Mouse (Mus musculus) liver, embryonic 14 days (tissue): ENCODE results near the gene Med28. TPM values are rescaled to one million over a fixed set of nuclear protein-coding genes. Genes with fewer than 3 reads are reported as not detected.

Experiments
- polyA plus RNA-seq: library from polyadenylated mRNA; depleted of rRNA; stranded (reverse); fragments of >200 nt; gene quantifications from 2 replicates; pipeline ENCODE4 v1.2.3, GENCODE M21; 2012; rRNA removed

Med28 gene
- polyA plus RNA-seq = 39.8 and 42.4 TPM in 2 replicates

DNA sequence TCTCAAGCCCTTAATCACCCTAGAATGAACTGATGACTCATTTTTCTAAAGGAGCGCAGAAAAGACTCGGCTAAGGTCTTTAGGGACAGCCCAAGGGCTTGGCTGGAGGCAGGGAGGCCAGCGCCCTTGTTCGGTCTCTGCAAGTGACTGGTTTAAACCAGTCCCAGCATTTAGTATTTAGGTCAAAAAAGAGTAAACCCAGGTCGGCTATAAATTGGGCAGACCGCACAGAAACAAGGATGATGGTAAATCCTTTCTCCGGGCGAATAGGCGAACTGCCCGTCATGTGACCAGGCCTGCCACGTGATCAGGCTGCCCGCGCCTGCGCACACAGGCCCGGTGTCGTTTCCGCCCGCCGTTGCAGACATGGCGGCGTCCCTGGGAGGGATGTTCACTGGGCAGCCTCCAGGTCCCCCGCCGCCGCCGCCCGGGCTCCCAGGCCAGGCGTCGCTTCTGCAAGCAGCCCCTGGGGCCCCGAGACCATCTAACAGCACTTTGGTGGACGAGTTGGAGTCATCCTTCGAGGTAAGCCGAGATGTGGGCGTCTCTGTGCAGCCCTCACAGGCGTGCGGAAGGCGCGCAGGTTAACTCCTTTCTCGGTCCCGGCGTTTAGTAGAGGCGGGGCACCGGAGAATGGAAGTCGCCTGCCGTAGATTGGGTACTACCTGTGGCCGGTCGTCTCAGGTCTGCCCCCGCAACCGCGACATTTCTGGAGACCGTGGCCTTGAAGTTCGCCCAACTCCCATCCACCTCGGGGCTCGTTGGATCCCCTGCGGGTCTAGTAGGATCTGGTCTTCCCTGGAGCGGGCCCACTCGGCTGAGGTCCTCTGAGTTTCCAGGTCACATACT is at the start of gene Med28:
Med28 (plus strand) TSS at position 270 of the 849 bp plus-strand sequence.

DNA sequence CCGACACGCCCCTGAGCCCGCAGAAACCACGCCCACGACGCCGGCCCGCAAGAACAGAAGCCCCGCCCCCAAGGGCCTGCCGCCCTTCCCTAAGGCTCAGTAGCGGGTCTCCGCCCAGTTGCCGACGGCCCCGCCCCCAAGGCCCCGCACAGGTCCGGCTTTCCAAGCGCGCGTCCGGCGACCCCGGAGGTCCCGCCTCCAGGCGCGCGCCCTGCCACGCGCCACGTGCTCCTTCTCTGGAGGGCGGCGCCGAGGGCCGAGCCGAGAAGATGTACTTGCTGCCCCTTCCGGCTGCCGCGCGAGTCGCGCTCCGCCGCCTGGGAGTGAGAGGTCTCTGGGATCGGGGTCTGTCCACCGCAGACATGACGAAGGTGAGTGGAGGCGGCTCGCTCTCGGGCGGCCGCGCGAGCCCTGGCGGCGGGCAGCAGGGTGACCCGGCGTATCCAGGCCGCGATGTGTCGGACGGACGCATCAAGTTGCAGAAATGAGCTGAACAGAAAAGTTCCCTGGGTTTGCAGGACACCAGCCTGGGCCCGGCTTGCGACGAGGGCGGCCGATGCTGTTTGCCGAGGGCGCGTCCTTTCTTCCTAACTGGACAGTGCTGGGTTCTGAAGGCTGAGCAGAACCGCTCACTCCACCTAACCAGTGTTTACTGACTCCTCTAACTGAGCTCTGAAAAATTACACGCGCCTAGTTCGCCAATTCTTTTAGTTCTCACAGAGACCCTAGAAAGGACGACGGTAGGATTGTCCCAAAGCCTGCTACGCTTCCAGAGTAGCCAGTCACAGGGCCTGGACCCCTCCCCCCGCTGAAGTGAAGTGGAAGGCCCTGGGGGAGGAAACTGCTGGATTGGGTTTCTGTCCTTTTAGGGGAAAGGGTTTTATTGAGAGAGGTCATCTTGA is 26.6 kb upstream of the Med28 start, which contains the start of gene Lap3:
Lap3 (plus strand) TSS at position 184 of the 902 bp plus-strand sequence.

Other genes starting within 250 kb of the Med28 start
- gene Qdpr, start 70.0 kb upstream of the Med28 start, polyA plus RNA-seq = 32.8 and 38.7 TPM in 2 replicates
- gene Clrn2, start 66.5 kb upstream of the Med28 start, polyA plus RNA-seq = not detected in 2 replicates
- gene Lap3, start 26.9 kb upstream of the Med28 start, polyA plus RNA-seq = 28.5 and 29.4 TPM in 2 replicates
- gene Fam184b, start 119.4 kb downstream of the Med28 start, polyA plus RNA-seq = 0.02 and 0.03 TPM in 2 replicates
- 31.0 and 32.5 TPM in 2 replicates for gene Ncapg, start 149.7 kb downstream of the Med28 start, polyA plus RNA-seq